In genomic region chr3:52180785-52181184, GRCm38 (mm10) we compare ENCODE assay signal across 9 mouse cellular contexts.
DNase-seq lines count a peak whose midpoint lies in the region; ATAC-seq and TF ChIP-seq lines count a peak whose summit lies in the region.
"Had no signal": no experiment of that assay in that cellular context is flagged by ENCODE, and none has a peak within 500 bp of the region (broad histone marks: within the 10 kb centered on the region; RNA-seq: fewer than 3 reads in every experiment).

No protein-coding gene starts in this region.

- H3K4me3 ChIP-seq in hindbrain, embryonic 12.5 days = no peak overlapping the region
- no peak overlapping the region for H3K4me3 ChIP-seq in limb, embryonic 11.5 days (ENCODE audit: low read depth, low read length)
- no peak overlapping the region for H3K4me3 ChIP-seq in midbrain, embryonic 14.5 days (replicated peaks; ENCODE audit: low read depth, low read length)
- no peak overlapping the region for H3K4me3 ChIP-seq in stomach, postnatal 0 days (ENCODE audit: low read depth, low read length)
- H3K4me3 ChIP-seq: erythroblast, embryonic 14.5 days had no signal

- DNase-seq in adrenal gland, adult 2 months = peak; percentile 90
- peak; percentile 94 to 95 for DNase-seq in cerebellum, postnatal 10 days
- DNase-seq in gastrocnemius, adult 18-20 months (ENCODE audit: low spot score) = peak; percentile 85
- DNase-seq in limb, embryonic 11.5 days (ENCODE audit: low spot score) = peak; percentile 75
- DNase-seq in midbrain, embryonic 14.5 days = peak; percentile 87
- DNase-seq in stomach, postnatal 0 days (ENCODE audit: low spot score) = peak; percentile 81
- no peak for DNase-seq in thymus, postnatal 4 days

- no peak for TF ChIP-seq EP300 in stomach, postnatal 0 days (optimal IDR thresholded peaks at IDR 0.05)

- TF ChIP-seq CTCF in stomach, postnatal 0 days (IDR thresholded peaks at IDR 0.05; ENCODE audit: low read depth) = 0 out of 2 replicates have a peak, but pooled peaks have one; percentile 11

- H3K9me3 ChIP-seq in hindbrain, embryonic 12.5 days (replicated peaks) = no peaks in the 10 kb centered on the region
- no peaks in the 10 kb centered on the region for H3K9me3 ChIP-seq in limb, embryonic 11.5 days (ENCODE audit: control insufficient read depth, low read length)
- H3K9me3 ChIP-seq in midbrain, embryonic 14.5 days (ENCODE audit: control insufficient read depth, low read length) = no peaks in the 10 kb centered on the region
- H3K9me3 ChIP-seq in stomach, postnatal 0 days (ENCODE audit: control insufficient read depth, low read length) = no peaks in the 10 kb centered on the region

- peak overlapping the region; percentile 16 for H3K4me2 ChIP-seq in hindbrain, embryonic 12.5 days (replicated peaks)
- H3K4me2 ChIP-seq in limb, embryonic 11.5 days (ENCODE audit: low read depth, severe bottlenecking) = no peak overlapping the region
- H3K4me2 ChIP-seq in midbrain, embryonic 14.5 days (ENCODE audit: low read length) = peak overlapping the region; percentile 44; the same call in 1 of the 2 replicates
- H3K4me2 ChIP-seq in stomach, postnatal 0 days (replicated peaks; ENCODE audit: low read depth) = 0 out of 2 replicates have a peak overlapping the region, but pooled peaks have one; percentile 5

- H3K9ac ChIP-seq in hindbrain, embryonic 12.5 days = 0 out of 2 replicates have a peak overlapping the region, but pooled peaks have one; percentile 29
- peak overlapping the region; percentile 32; the same call in 1 of the 2 replicates for H3K9ac ChIP-seq in limb, embryonic 11.5 days (ENCODE audit: low read length)
- peak overlapping the region; percentile 27; the same call in 1 of the 2 replicates for H3K9ac ChIP-seq in midbrain, embryonic 14.5 days (replicated peaks; ENCODE audit: low read length)
- H3K9ac ChIP-seq in stomach, postnatal 0 days (ENCODE audit: low read length) = no peak overlapping the region

- no peaks in the 10 kb centered on the region for H3K36me3 ChIP-seq in hindbrain, embryonic 12.5 days
- H3K36me3 ChIP-seq in limb, embryonic 11.5 days (ENCODE audit: control insufficient read depth, insufficient read depth, low read length) = no peaks in the 10 kb centered on the region
- H3K36me3 ChIP-seq in midbrain, embryonic 14.5 days (ENCODE audit: control insufficient read depth, insufficient read depth, low read length) = no peaks in the 10 kb centered on the region
- no peaks in the 10 kb centered on the region for H3K36me3 ChIP-seq in stomach, postnatal 0 days (ENCODE audit: control insufficient read depth, insufficient read depth, low read length)

- H3K27me3 ChIP-seq in hindbrain, embryonic 12.5 days = 0 out of 2 replicates have a peak, but pooled peaks cover under 1% of the 10 kb centered on the region
- H3K27me3 ChIP-seq in limb, embryonic 11.5 days (ENCODE audit: control insufficient read depth, insufficient read depth, low read length) = no peaks in the 10 kb centered on the region
- H3K27me3 ChIP-seq in midbrain, embryonic 14.5 days (ENCODE audit: control insufficient read depth, insufficient read depth, low read length) = no peaks in the 10 kb centered on the region
- no peaks in the 10 kb centered on the region for H3K27me3 ChIP-seq in stomach, postnatal 0 days (ENCODE audit: control insufficient read depth, insufficient read depth, low read length)

- H3K27ac ChIP-seq in hindbrain, embryonic 12.5 days = peak overlapping the region; percentile 94
- peak overlapping the region; percentile 98 for H3K27ac ChIP-seq in limb, embryonic 11.5 days (replicated peaks; ENCODE audit: low read depth, low read length)
- peak overlapping the region; percentile 89 for H3K27ac ChIP-seq in midbrain, embryonic 14.5 days (replicated peaks; ENCODE audit: low read depth, low read length)
- peak overlapping the region; percentile 90 for H3K27ac ChIP-seq in stomach, postnatal 0 days (replicated peaks)

- peak; percentile 81 for ATAC-seq in hindbrain, embryonic 12.5 days (ENCODE audit: low FRiP score)
- ATAC-seq in limb, embryonic 11.5 days (ENCODE audit: insufficient number of reproducible peaks, low FRiP score, low TSS enrichment, low read depth) = peak; percentile 49; the same call in 1 of the 2 replicates
- ATAC-seq in midbrain, embryonic 14.5 days (ENCODE audit: low FRiP score, low TSS enrichment) = peak; percentile 72
- peak; percentile 86 for ATAC-seq in stomach, postnatal 0 days (ENCODE audit: low FRiP score, low TSS enrichment)

- H3K4me1 ChIP-seq in hindbrain, embryonic 12.5 days = peaks cover 39% of the 10 kb centered on the region
- H3K4me1 ChIP-seq in limb, embryonic 11.5 days (ENCODE audit: control insufficient read depth, insufficient read depth, low read length) = peaks cover 32% of the 10 kb centered on the region
- peaks cover 27% of the 10 kb centered on the region for H3K4me1 ChIP-seq in midbrain, embryonic 14.5 days (ENCODE audit: control insufficient read depth, insufficient read depth, low read length)
- H3K4me1 ChIP-seq in stomach, postnatal 0 days (replicated peaks; ENCODE audit: control insufficient read depth, insufficient read depth) = peaks cover 9% of the 10 kb centered on the region; the same call in 1 of the 2 replicates

- WGBS in hindbrain, embryonic 12.5 days = 26% methylated on average over 10 of the region's 10 CpGs
- WGBS in limb, embryonic 11.5 days = 45% methylated on average over 10 of the region's 10 CpGs
- 28% methylated on average over 10 of the region's 10 CpGs for WGBS in midbrain, embryonic 14.5 days
- 26% methylated on average over 10 of the region's 10 CpGs for WGBS in stomach, postnatal 0 days
